Mouse (Mus musculus): ENCODE measurements around the gene Myod1. TPM values are rescaled to one million over a fixed set of nuclear protein-coding genes. Genes with fewer than 3 reads are reported as not detected.

The Myod1 gene
- polyA plus RNA-seq, 1 experiment from 2014 or later: 0.09 TPM

GRCm38 (mm10) chr7:46390226-46390625 is 14.0 kb downstream of the Myod1 start:
- ATAC-seq (ENCODE audit: insufficient read depth) (no peak), DNase-seq (peak; percentile 12)
- Histone ChIP-seq H3K36me3 (ENCODE audit: insufficient read depth) (no peaks in the 10 kb centered on the region), H3K27ac (ENCODE audit: low read depth) (no peak overlapping the region), H3K9me3 (ENCODE audit: low read depth, low read length) (no peaks in the 10 kb centered on the region), H3K4me2 (no peak overlapping the region), H3K27me3 (ENCODE audit: insufficient read depth, low read length) (peaks cover 14% of the 10 kb centered on the region), H3K9ac (no peak overlapping the region), H3K4me3 (ENCODE audit: low read depth, low read length) (no peak overlapping the region), H3K4me1 (ENCODE audit: insufficient read depth) (no peaks in the 10 kb centered on the region)
- TF ChIP-seq CTCF (IDR thresholded peaks at IDR 0.05; ENCODE audit: low read depth): no peak
- WGBS: 56% methylated on average over 4 of the region's 4 CpGs

- ATAC-seq (ENCODE audit: insufficient read depth) (no peak), DNase-seq (no peak)
- H3K27me3 ChIP-seq (ENCODE audit: insufficient read depth, low read length): peaks cover 29% of the 10 kb centered on the region
Observed at GRCm38 (mm10) chr7:46391701-46392100, 15.4 kb downstream of the Myod1 start.

GRCm38 (mm10) chr7:46393116-46393515 is 16.8 kb downstream of the Myod1 start:
- Histone ChIP-seq H3K27ac (ENCODE audit: low read depth) (no peak overlapping the region), H3K4me1 (ENCODE audit: insufficient read depth) (peaks cover 6% of the 10 kb centered on the region; the same call in 1 of the 2 replicates), H3K9ac (no peak overlapping the region), H3K4me3 (ENCODE audit: low read depth, low read length) (no peak overlapping the region), H3K27me3 (ENCODE audit: insufficient read depth, low read length) (peaks cover 43% of the 10 kb centered on the region), H3K9me3 (ENCODE audit: low read depth, low read length) (no peaks in the 10 kb centered on the region), H3K4me2 (no peak overlapping the region), H3K36me3 (ENCODE audit: insufficient read depth) (no peaks in the 10 kb centered on the region)
- peak; percentile 86 for DNase-seq
- peak; percentile 29; the same call in 1 of the 2 replicates for ATAC-seq (ENCODE audit: insufficient read depth)
- WGBS: 0% methylated on average over 2 of the region's 2 CpGs
- peak; percentile 94 for TF ChIP-seq CTCF (IDR thresholded peaks at IDR 0.05; ENCODE audit: low read depth)

More at GRCm38 (mm10) chr7:46391701-46392100, 15.4 kb downstream of the Myod1 start:
- Histone ChIP-seq H3K4me3 (ENCODE audit: low read depth, low read length) (no peak overlapping the region), H3K9me3 (ENCODE audit: low read depth, low read length) (no peaks in the 10 kb centered on the region), H3K4me2 (no peak overlapping the region), H3K36me3 (ENCODE audit: insufficient read depth) (no peaks in the 10 kb centered on the region), H3K9ac (no peak overlapping the region), H3K4me1 (ENCODE audit: insufficient read depth) (peaks cover 6% of the 10 kb centered on the region; the same call in 1 of the 2 replicates), H3K27ac (ENCODE audit: low read depth) (no peak overlapping the region)
- no peak for TF ChIP-seq CTCF (IDR thresholded peaks at IDR 0.05; ENCODE audit: low read depth)
- 58% methylated on average over 5 of the region's 5 CpGs for WGBS

GRCm38 (mm10) chr7:46393718-46394511 is 17.6 kb downstream of the Myod1 start:
- peaks cover 6% of the 10 kb centered on the region; the same call in 1 of the 2 replicates for H3K4me1 ChIP-seq (ENCODE audit: insufficient read depth)
- no peak overlapping the region for H3K9ac ChIP-seq
- ATAC-seq (ENCODE audit: insufficient read depth) (no peak), DNase-seq (no peak)
- H3K36me3 ChIP-seq (ENCODE audit: insufficient read depth): no peaks in the 10 kb centered on the region
- 30% methylated on average over 12 of the region's 12 CpGs for WGBS
- H3K4me3 ChIP-seq (ENCODE audit: low read depth, low read length): no peak overlapping the region
- TF ChIP-seq CTCF (IDR thresholded peaks at IDR 0.05; ENCODE audit: low read depth): no peak
- H3K27ac ChIP-seq (ENCODE audit: low read depth): no peak overlapping the region
- H3K4me2 ChIP-seq: no peak overlapping the region
- H3K27me3 ChIP-seq (ENCODE audit: insufficient read depth, low read length): peaks cover 51% of the 10 kb centered on the region
- H3K9me3 ChIP-seq (ENCODE audit: low read depth, low read length): no peaks in the 10 kb centered on the region

- TF ChIP-seq CTCF (IDR thresholded peaks at IDR 0.05; ENCODE audit: low read depth): no peak
- ATAC-seq (ENCODE audit: insufficient read depth) (no peak), DNase-seq (no peak)
- H3K4me2 ChIP-seq: no peak overlapping the region
- no peak overlapping the region for H3K4me3 ChIP-seq (ENCODE audit: low read depth, low read length)
- no peak overlapping the region for H3K9ac ChIP-seq
- H3K27ac ChIP-seq (ENCODE audit: low read depth): no peak overlapping the region
- H3K27me3 ChIP-seq (ENCODE audit: insufficient read depth, low read length): peaks cover 61% of the 10 kb centered on the region
- H3K4me1 ChIP-seq (ENCODE audit: insufficient read depth): peaks cover 6% of the 10 kb centered on the region; the same call in 1 of the 2 replicates
- 57% methylated on average over 4 of the region's 4 CpGs for WGBS
- no peaks in the 10 kb centered on the region for H3K36me3 ChIP-seq (ENCODE audit: insufficient read depth)
- H3K9me3 ChIP-seq (ENCODE audit: low read depth, low read length): no peaks in the 10 kb centered on the region
Observed at GRCm38 (mm10) chr7:46394933-46395332, 18.7 kb downstream of the Myod1 start.

GRCm38 (mm10) chr7:46395571-46395970 is 19.3 kb downstream of the Myod1 start:
- ATAC-seq (ENCODE audit: insufficient read depth) (no peak), DNase-seq (no peak)
- Histone ChIP-seq H3K27ac (ENCODE audit: low read depth) (no peak overlapping the region), H3K9ac (no peak overlapping the region), H3K9me3 (ENCODE audit: low read depth, low read length) (no peaks in the 10 kb centered on the region), H3K27me3 (ENCODE audit: insufficient read depth, low read length) (peaks cover 61% of the 10 kb centered on the region), H3K4me3 (ENCODE audit: low read depth, low read length) (0 out of 2 replicates have a peak overlapping the region, but pooled peaks have one; percentile 40), H3K36me3 (ENCODE audit: insufficient read depth) (no peaks in the 10 kb centered on the region), H3K4me1 (ENCODE audit: insufficient read depth) (peaks cover 6% of the 10 kb centered on the region; the same call in 1 of the 2 replicates), H3K4me2 (peak overlapping the region; percentile 82)
- WGBS: 25% methylated on average over 6 of the region's 6 CpGs
- no peak for TF ChIP-seq CTCF (IDR thresholded peaks at IDR 0.05; ENCODE audit: low read depth)

GRCm38 (mm10) chr7:46396231-46396927 is 20.1 kb downstream of the Myod1 start, which contains the start of gene Kcnc1:
Kcnc1 (plus strand) TSS chr7:46396497.
- ATAC-seq (ENCODE audit: insufficient read depth) (peak; percentile 80), DNase-seq (peak; percentile 94)
- no peak within 1 kb of the TSS for H3K27ac ChIP-seq (ENCODE audit: low read depth)
- H3K4me3 ChIP-seq (ENCODE audit: low read depth, low read length): peak within 1 kb of the TSS; percentile 40
- H3K27me3 ChIP-seq (ENCODE audit: insufficient read depth, low read length): peaks cover 61% of the 10 kb centered on the region
- no peaks in the 10 kb centered on the region for H3K9me3 ChIP-seq (ENCODE audit: low read depth, low read length)
- H3K4me1 ChIP-seq (ENCODE audit: insufficient read depth): peaks cover 6% of the 10 kb centered on the region; the same call in 1 of the 2 replicates
- TF ChIP-seq CTCF (IDR thresholded peaks at IDR 0.05; ENCODE audit: low read depth): no peak
- WGBS: under 1% methylated on average over 69 of the region's 93 CpGs
- no peaks in the 10 kb centered on the region for H3K36me3 ChIP-seq (ENCODE audit: insufficient read depth)
- no peak within 1 kb of the TSS for H3K9ac ChIP-seq
- peak within 1 kb of the TSS; percentile 82 for H3K4me2 ChIP-seq

All from lung, embryonic 14.5 days (tissue).